Mouse (Mus musculus): Measurements from ENCODE around the gene Plekhj1.

Plekhj1 gene

GRCm38 (mm10) chr10:80777123-80777522 is 21.3 kb downstream of the Plekhj1 start:
- DNase-seq (ENCODE audit: low read depth), result no peak

- DNase-seq (ENCODE audit: low read depth), result no peak
Observed at GRCm38 (mm10) chr10:80776358-80776869, 22.0 kb downstream of the Plekhj1 start.

GRCm38 (mm10) chr10:80775731-80776130 is 22.7 kb downstream of the Plekhj1 start:
- no peak for DNase-seq (ENCODE audit: low read depth)

GRCm38 (mm10) chr10:80774981-80775380 is 23.4 kb downstream of the Plekhj1 start:
- DNase-seq (ENCODE audit: low read depth), result no peak

- peak; percentile 81 for DNase-seq (ENCODE audit: low read depth)
Observed at GRCm38 (mm10) chr10:80774549-80774948, 23.9 kb downstream of the Plekhj1 start.

- DNase-seq (ENCODE audit: low read depth), result no peak
Observed at GRCm38 (mm10) chr10:80773816-80774215, 24.6 kb downstream of the Plekhj1 start.

GRCm38 (mm10) chr10:80768365-80768764 is 30.1 kb downstream of the Plekhj1 start:
- no peak for DNase-seq (ENCODE audit: low read depth)

GRCm38 (mm10) chr10:80766161-80766815 is 32.1 kb downstream of the Plekhj1 start:
- no peak for DNase-seq (ENCODE audit: low read depth)

- no peak for DNase-seq (ENCODE audit: low read depth)
Observed at GRCm38 (mm10) chr10:80765746-80766145, 32.7 kb downstream of the Plekhj1 start.

- peak; percentile 65 for DNase-seq (ENCODE audit: low read depth)
Observed at GRCm38 (mm10) chr10:80763502-80763901, 34.9 kb downstream of the Plekhj1 start.

- no peak for DNase-seq (ENCODE audit: low read depth)
Observed at GRCm38 (mm10) chr10:80761821-80762220, 36.6 kb downstream of the Plekhj1 start.

GRCm38 (mm10) chr10:80760596-80761524 is 37.6 kb downstream of the Plekhj1 start:
- no peak for DNase-seq (ENCODE audit: low read depth)

GRCm38 (mm10) chr10:80758651-80759050 is 39.8 kb downstream of the Plekhj1 start:
- DNase-seq (ENCODE audit: low read depth), result peak; percentile 45

- peak; percentile 82 for DNase-seq (ENCODE audit: low read depth)
Observed at GRCm38 (mm10) chr10:80757717-80758116, 40.7 kb downstream of the Plekhj1 start.

GRCm38 (mm10) chr10:80756967-80757366 is 41.5 kb downstream of the Plekhj1 start:
- DNase-seq (ENCODE audit: low read depth), result peak; percentile 43

GRCm38 (mm10) chr10:80756509-80756908 is 41.9 kb downstream of the Plekhj1 start:
- no peak for DNase-seq (ENCODE audit: low read depth)

- no peak for DNase-seq (ENCODE audit: low read depth)
Observed at GRCm38 (mm10) chr10:80756099-80756498, 42.3 kb downstream of the Plekhj1 start.

GRCm38 (mm10) chr10:80755291-80756015 is 43.0 kb downstream of the Plekhj1 start:
- DNase-seq (ENCODE audit: low read depth), result no peak

GRCm38 (mm10) chr10:80754594-80755290 is 43.7 kb downstream of the Plekhj1 start, which contains the start of gene Dot1l:
Gene Dot1l, plus strand, starts transcription at chr10:80755206.
- DNase-seq (ENCODE audit: low read depth), result peak; percentile 99

- peak; percentile 91 for DNase-seq (ENCODE audit: low read depth)
Observed at GRCm38 (mm10) chr10:80752079-80752625, 46.3 kb downstream of the Plekhj1 start.

GRCm38 (mm10) chr10:80751188-80751832 is 47.1 kb downstream of the Plekhj1 start:
- peak; percentile 87 for DNase-seq (ENCODE audit: low read depth)

All from induced T-regulatory cell, adult 2 months (primary cell).